In the genomic region with DNA sequence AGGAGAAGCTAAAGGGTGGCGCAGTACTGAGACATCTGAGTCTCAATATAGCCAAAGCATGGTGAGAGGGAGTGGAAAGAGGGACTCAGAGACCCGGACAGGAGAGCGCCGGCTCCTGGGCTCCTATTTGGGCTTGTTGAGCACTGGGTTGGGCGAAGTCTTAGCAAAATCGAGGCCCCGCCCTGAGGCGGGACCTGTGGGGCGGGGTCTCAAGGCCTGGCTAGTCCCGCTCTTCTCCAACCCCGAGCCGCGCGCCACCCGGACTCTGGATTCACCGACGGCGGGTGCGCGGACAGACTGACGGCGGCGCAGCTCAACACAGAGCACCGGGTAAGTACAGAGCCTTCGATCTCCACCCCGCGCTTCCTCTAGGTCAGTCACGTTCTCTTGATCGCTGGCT, we compare ENCODE assay signal across 9 mouse cellular contexts. TPM values are rescaled to one million over a fixed set of nuclear protein-coding genes. Genes with fewer than 3 reads are reported as not detected.
DNase-seq lines count a peak whose midpoint lies in the region; ATAC-seq lines count a peak whose summit lies in the region.
"Had no signal": no experiment of that assay in that cellular context is flagged by ENCODE, and none has a peak within 500 bp of the region (broad histone marks: within the 10 kb centered on the region; RNA-seq: fewer than 3 reads in every experiment).

No protein-coding gene starts in this region.

- no peaks in the 10 kb centered on the region for H3K9me3 ChIP-seq in hindbrain, embryonic 14.5 days (ENCODE audit: control insufficient read depth, low read length)
- no peaks in the 10 kb centered on the region for H3K9me3 ChIP-seq in liver, embryonic 12.5 days (replicated peaks)
- H3K9me3 ChIP-seq in neural tube, embryonic 11.5 days (ENCODE audit: control insufficient read depth, low read length) = no peaks in the 10 kb centered on the region

- peak overlapping the region; percentile 48 for H3K4me2 ChIP-seq in hindbrain, embryonic 14.5 days (replicated peaks)
- H3K4me2 ChIP-seq in liver, embryonic 12.5 days = peak overlapping the region; percentile 49
- peak overlapping the region; percentile 49 for H3K4me2 ChIP-seq in neural tube, embryonic 11.5 days (ENCODE audit: low read depth)

- H3K36me3 ChIP-seq in hindbrain, embryonic 14.5 days (replicated peaks; ENCODE audit: control insufficient read depth, insufficient read depth) = no peaks in the 10 kb centered on the region
- no peaks in the 10 kb centered on the region for H3K36me3 ChIP-seq in liver, embryonic 12.5 days
- no peaks in the 10 kb centered on the region for H3K36me3 ChIP-seq in neural tube, embryonic 11.5 days (ENCODE audit: control insufficient read depth, insufficient read depth, low read length)

- H3K27me3 ChIP-seq in hindbrain, embryonic 14.5 days (ENCODE audit: control insufficient read depth, insufficient read depth, low read length) = peaks cover 7% of the 10 kb centered on the region; the same call in 1 of the 2 replicates
- H3K27me3 ChIP-seq in liver, embryonic 12.5 days (replicated peaks) = peaks cover 64% of the 10 kb centered on the region
- no peaks in the 10 kb centered on the region for H3K27me3 ChIP-seq in neural tube, embryonic 11.5 days (ENCODE audit: control insufficient read depth, insufficient read depth, low read length)
- H3K27me3 ChIP-seq: Patski had no signal

- H3K27ac ChIP-seq in brown adipose tissue, adult 24 weeks (replicated peaks; ENCODE audit: low read depth, low read length) = no peak overlapping the region
- H3K27ac ChIP-seq in hindbrain, embryonic 14.5 days = no peak overlapping the region
- no peak overlapping the region for H3K27ac ChIP-seq in liver, embryonic 12.5 days
- no peak overlapping the region for H3K27ac ChIP-seq in neural tube, embryonic 11.5 days (ENCODE audit: low read depth, low read length)

- peak overlapping the region; percentile 40; the same call in 1 of the 2 replicates for H3K9ac ChIP-seq in hindbrain, embryonic 14.5 days
- no peak overlapping the region for H3K9ac ChIP-seq in liver, embryonic 12.5 days
- peak overlapping the region; percentile 48 for H3K9ac ChIP-seq in neural tube, embryonic 11.5 days (ENCODE audit: low read length)

- DNase-seq in kidney, adult 18-20 months = peak; percentile 23
- DNase-seq in kidney, adult 11 months = no peak
- DNase-seq in gastrocnemius, adult 8-10 months (ENCODE audit: low spot score in 2 of 2) = peak; percentile 78 to 84
- DNase-seq in hindbrain, embryonic 14.5 days (ENCODE audit: low spot score) = peak; percentile 48
- DNase-seq in neural tube, embryonic 11.5 days (ENCODE audit: low spot score) = peak; percentile 83
- DNase-seq in spleen, postnatal 14 days (ENCODE audit: low spot score in 2 of 2) = no peak

- ATAC-seq in hindbrain, embryonic 14.5 days (ENCODE audit: low FRiP score) = peak; percentile 61; the same call in 1 of the 2 replicates
- peak; percentile 70 for ATAC-seq in liver, embryonic 12.5 days
- ATAC-seq in neural tube, embryonic 11.5 days (ENCODE audit: insufficient read depth, low FRiP score, low TSS enrichment) = peak; percentile 82
- ATAC-seq: Patski had no signal

- peak overlapping the region; percentile 54 for H3K4me3 ChIP-seq in brown adipose tissue, adult 24 weeks (ENCODE audit: insufficient read depth, low read depth, low read length)
- H3K4me3 ChIP-seq in hindbrain, embryonic 14.5 days (replicated peaks; ENCODE audit: low read length) = peak overlapping the region; percentile 24
- peak overlapping the region; percentile 31 for H3K4me3 ChIP-seq in liver, embryonic 12.5 days
- H3K4me3 ChIP-seq in neural tube, embryonic 11.5 days (ENCODE audit: low read depth, low read length) = peak overlapping the region; percentile 27

- WGBS in hindbrain, embryonic 14.5 days = 1% methylated on average over 28 of the region's 29 CpGs
- under 1% methylated on average over 29 of the region's 29 CpGs for WGBS in liver, embryonic 12.5 days (ENCODE audit: insufficient replicate concordance)
- WGBS in neural tube, embryonic 11.5 days = under 1% methylated on average over 29 of the region's 29 CpGs

- H3K4me1 ChIP-seq in brown adipose tissue, adult 24 weeks (ENCODE audit: control insufficient read depth, insufficient read depth, insufficient read length, low read length) = peaks cover 13% of the 10 kb centered on the region
- peaks cover 6% of the 10 kb centered on the region; the same call in 1 of the 2 replicates for H3K4me1 ChIP-seq in hindbrain, embryonic 14.5 days (replicated peaks; ENCODE audit: control insufficient read depth, insufficient read depth, low read length)
- H3K4me1 ChIP-seq in liver, embryonic 12.5 days = no peaks in the 10 kb centered on the region; the same call in 1 of the 2 replicates
- peaks cover 13% of the 10 kb centered on the region; the same call in 1 of the 2 replicates for H3K4me1 ChIP-seq in neural tube, embryonic 11.5 days (ENCODE audit: control insufficient read depth, insufficient read depth, low read length)

RNA-seq across cellular contexts. Expression of a gene that starts 0.3 kb away (rescaled TPM):
- polyA plus RNA-seq in brown adipose tissue, adult 24 weeks (2012; ENCODE audit: insufficient read depth, insufficient read length, missing spikeins) = 17.0 and 19.2 TPM in 2 replicates
- total RNA-seq in gastrocnemius, adult 8-10 months (2022) = 10 to 100 TPM; 27.5 to 46.3 (median 36.2) TPM
- 26.2 and 27.2 TPM in 2 replicates for polyA plus RNA-seq in hindbrain, embryonic 14.5 days (2014; fragmentation: Nextera tagmentation; extraction: Ambion mirVana)
- 15.9 and 17.0 TPM in 2 replicates for polyA plus RNA-seq in liver, embryonic 12.5 days (2016; fragmentation: Nextera tagmentation; extraction: Ambion mirVana)
- 28.4 and 28.8 TPM in 2 replicates for polyA plus RNA-seq in neural tube, embryonic 11.5 days (2014; fragmentation: Nextera tagmentation; extraction: Ambion mirVana)

RNA-seq across cellular contexts. Expression of a gene that starts 56.1 kb away (rescaled TPM):
- 2.6 and 3.5 TPM in 2 replicates for polyA plus RNA-seq in brown adipose tissue, adult 24 weeks (2012; ENCODE audit: insufficient read depth, insufficient read length, missing spikeins)
- total RNA-seq in gastrocnemius, adult 8-10 months (2022) = 1 to 10 TPM; 7.0 to 9.6 (median 8.6) TPM
- polyA plus RNA-seq in hindbrain, embryonic 14.5 days (2014; fragmentation: Nextera tagmentation; extraction: Ambion mirVana) = 42.7 and 50.1 TPM in 2 replicates
- 6.0 and 7.5 TPM in 2 replicates for polyA plus RNA-seq in liver, embryonic 12.5 days (2016; fragmentation: Nextera tagmentation; extraction: Ambion mirVana)
- polyA plus RNA-seq in neural tube, embryonic 11.5 days (2014; fragmentation: Nextera tagmentation; extraction: Ambion mirVana) = 13.4 and 15.0 TPM in 2 replicates

Comparison
In these comparisons a context has a peak if more than half of its experiments do, and no peak if none do; other contexts are left out.
1. DNase-seq: peak in kidney, adult 18-20 months (single experiment), gastrocnemius, adult 8-10 months (2 of 2), hindbrain, embryonic 14.5 days (single experiment) and neural tube, embryonic 11.5 days (single experiment); none in kidney, adult 11 months (single experiment) and spleen, postnatal 14 days (0 of 2).
2. Peak in every context shown above with its lines, with median percentiles within 50 percentile points of each other: H3K4me3 ChIP-seq, ATAC-seq and H3K4me2 ChIP-seq.